Mouse (Mus musculus): ENCODE data around the gene Mob2. TPM values are rescaled to one million over a fixed set of nuclear protein-coding genes. Genes with fewer than 3 reads are reported as not detected.

The Mob2 gene
- polyA plus RNA-seq, 1 experiment from 2014 or later: 57.8 TPM

- no peak overlapping the region for H3K4me2 ChIP-seq (replicated peaks)
- no peaks in the 10 kb centered on the region for H3K27me3 ChIP-seq (replicated peaks)
- H3K4me3 ChIP-seq (replicated peaks): no peak overlapping the region
- no peaks in the 10 kb centered on the region for H3K9me3 ChIP-seq
- H3K27ac ChIP-seq: no peak overlapping the region
- no peaks in the 10 kb centered on the region for H3K36me3 ChIP-seq
- no peak; the same call in 1 of the 2 replicates for ATAC-seq
- WGBS: 88% methylated on average over 3 of the region's 3 CpGs
- H3K9ac ChIP-seq: no peak overlapping the region
- H3K4me1 ChIP-seq (replicated peaks): no peaks in the 10 kb centered on the region
Observed at GRCm38 (mm10) chr7:142000661-142001060, 60.2 kb downstream of the Mob2 start.

- Histone ChIP-seq H3K36me3 (no peaks in the 10 kb centered on the region), H3K27me3 (replicated peaks) (no peaks in the 10 kb centered on the region), H3K9me3 (no peaks in the 10 kb centered on the region), H3K27ac (no peak overlapping the region), H3K4me1 (replicated peaks) (no peaks in the 10 kb centered on the region), H3K4me3 (replicated peaks) (no peak overlapping the region), H3K4me2 (replicated peaks) (no peak overlapping the region), H3K9ac (no peak overlapping the region)
- ATAC-seq: no peak
- WGBS: 82% methylated on average over 4 of the region's 4 CpGs
Observed at GRCm38 (mm10) chr7:141994121-141994520, 66.7 kb downstream of the Mob2 start.

GRCm38 (mm10) chr7:141991183-141991582 lies 69.7 kb downstream of the Mob2 start:
- no peak overlapping the region for H3K4me3 ChIP-seq (replicated peaks)
- no peaks in the 10 kb centered on the region for H3K9me3 ChIP-seq
- no peak for ATAC-seq
- no peaks in the 10 kb centered on the region for H3K36me3 ChIP-seq
- no peaks in the 10 kb centered on the region for H3K4me1 ChIP-seq (replicated peaks)
- H3K27ac ChIP-seq: no peak overlapping the region
- H3K27me3 ChIP-seq (replicated peaks): no peaks in the 10 kb centered on the region
- WGBS: 80% methylated on average over 2 of the region's 2 CpGs
- H3K4me2 ChIP-seq (replicated peaks): no peak overlapping the region
- no peak overlapping the region for H3K9ac ChIP-seq

DNA sequence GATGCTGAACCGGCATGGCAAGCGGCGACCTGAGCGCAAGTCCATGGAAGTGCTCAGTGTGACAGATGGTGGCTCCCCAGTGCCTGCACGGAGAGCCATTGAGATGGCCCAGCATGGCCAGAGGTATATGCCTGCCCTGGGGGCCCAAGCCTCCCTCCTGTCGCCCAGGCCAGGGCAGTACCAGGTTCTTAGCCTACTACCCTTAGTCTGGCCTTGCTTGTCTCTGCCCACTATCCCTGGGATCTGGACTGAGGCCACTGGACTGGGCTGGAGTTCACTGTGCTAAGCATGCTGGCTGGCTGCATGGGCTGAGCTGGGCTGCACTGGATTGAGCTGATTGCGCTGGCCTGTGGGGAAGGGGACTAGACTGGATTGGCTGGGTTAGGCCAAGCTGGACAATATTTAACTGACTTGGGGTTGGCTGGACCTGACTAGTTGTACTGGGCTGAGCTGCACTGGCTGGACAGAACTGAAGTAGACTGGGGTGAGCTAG lies 72.5 kb downstream of the Mob2 start:
- H3K4me2 ChIP-seq (replicated peaks): no peak overlapping the region
- H3K4me3 ChIP-seq (replicated peaks): no peak overlapping the region
- no peak overlapping the region for H3K9ac ChIP-seq
- 74% methylated on average over 7 of the region's 7 CpGs for WGBS
- H3K27ac ChIP-seq: no peak overlapping the region
- ATAC-seq: peak; percentile 23; the same call in 1 of the 2 replicates
- H3K4me1 ChIP-seq (replicated peaks): no peaks in the 10 kb centered on the region
- H3K27me3 ChIP-seq (replicated peaks): no peaks in the 10 kb centered on the region
- no peaks in the 10 kb centered on the region for H3K9me3 ChIP-seq
- no peaks in the 10 kb centered on the region for H3K36me3 ChIP-seq

GRCm38 (mm10) chr7:141981237-141981636 lies 79.6 kb downstream of the Mob2 start:
- 86% methylated on average over 7 of the region's 7 CpGs for WGBS
- Histone ChIP-seq H3K27me3 (replicated peaks) (no peaks in the 10 kb centered on the region), H3K9me3 (no peaks in the 10 kb centered on the region), H3K9ac (no peak overlapping the region), H3K4me1 (replicated peaks) (no peaks in the 10 kb centered on the region), H3K27ac (no peak overlapping the region), H3K4me3 (replicated peaks) (no peak overlapping the region), H3K4me2 (replicated peaks) (no peak overlapping the region), H3K36me3 (no peaks in the 10 kb centered on the region)
- no peak for ATAC-seq

DNA sequence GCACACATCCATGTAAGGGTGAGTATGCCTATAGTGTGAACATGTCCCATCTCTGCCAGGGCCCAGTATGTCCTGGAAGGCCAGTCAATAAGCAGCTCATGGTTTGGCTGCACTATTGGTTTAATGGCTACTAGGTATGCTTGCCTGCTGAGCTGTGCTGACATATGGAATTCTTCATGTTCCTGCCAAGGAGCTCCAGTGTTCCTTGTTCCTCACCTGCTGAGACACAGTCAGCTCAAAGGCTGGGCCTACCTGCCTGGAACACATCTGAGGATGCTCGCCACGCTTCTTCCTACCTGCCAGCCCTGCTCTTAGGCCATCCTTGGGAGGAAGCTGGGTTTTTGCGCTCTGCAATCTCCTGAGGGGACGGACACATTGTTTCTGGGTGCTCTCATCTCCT lies 81.6 kb downstream of the Mob2 start:
- 90% methylated on average over 4 of the region's 4 CpGs for WGBS
- Histone ChIP-seq H3K9me3 (no peaks in the 10 kb centered on the region), H3K27me3 (replicated peaks) (no peaks in the 10 kb centered on the region), H3K9ac (no peak overlapping the region), H3K36me3 (no peaks in the 10 kb centered on the region), H3K4me3 (replicated peaks) (no peak overlapping the region), H3K27ac (no peak overlapping the region), H3K4me1 (replicated peaks) (no peaks in the 10 kb centered on the region), H3K4me2 (replicated peaks) (no peak overlapping the region)
- no peak for ATAC-seq

- Histone ChIP-seq H3K4me2 (replicated peaks) (no peak overlapping the region), H3K9ac (no peak overlapping the region), H3K4me1 (replicated peaks) (no peaks in the 10 kb centered on the region), H3K27ac (no peak overlapping the region), H3K27me3 (replicated peaks) (no peaks in the 10 kb centered on the region), H3K36me3 (no peaks in the 10 kb centered on the region), H3K4me3 (replicated peaks) (no peak overlapping the region), H3K9me3 (no peaks in the 10 kb centered on the region)
- no peak for ATAC-seq
- 78% methylated on average over 6 of the region's 6 CpGs for WGBS
Observed at GRCm38 (mm10) chr7:141978003-141978402, 82.9 kb downstream of the Mob2 start.

- Histone ChIP-seq H3K27me3 (replicated peaks) (0 out of 2 replicates have a peak, but pooled peaks cover 4% of the 10 kb centered on the region), H3K27ac (no peak overlapping the region), H3K4me2 (replicated peaks) (no peak overlapping the region), H3K36me3 (no peaks in the 10 kb centered on the region), H3K9ac (no peak overlapping the region), H3K9me3 (no peaks in the 10 kb centered on the region), H3K4me1 (replicated peaks) (no peaks in the 10 kb centered on the region), H3K4me3 (replicated peaks) (no peak overlapping the region)
- ATAC-seq: peak; percentile 47; the same call in 1 of the 2 replicates
- WGBS: 26% methylated on average over 7 of the region's 7 CpGs
Observed at GRCm38 (mm10) chr7:141972831-141973619, 87.8 kb downstream of the Mob2 start.

DNA sequence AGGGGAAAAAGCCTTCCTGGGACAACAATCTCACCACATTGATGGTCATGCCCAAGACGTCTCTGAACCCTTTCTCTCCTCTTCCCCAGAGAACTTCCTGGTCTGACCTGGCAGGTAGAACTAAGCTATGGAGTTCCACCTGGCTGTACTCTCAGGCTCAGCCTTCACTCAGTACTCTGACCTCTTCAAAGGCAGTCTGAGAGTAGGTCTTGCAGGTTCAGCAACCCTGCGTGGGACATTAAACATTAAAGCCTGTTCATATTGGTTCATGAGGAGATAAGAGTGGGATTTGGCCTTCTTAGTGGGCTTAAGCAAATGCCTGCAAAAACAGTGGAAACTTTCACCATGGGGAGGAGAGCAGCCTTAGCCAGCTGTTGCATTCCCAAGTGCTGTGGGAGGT lies 94.6 kb downstream of the Mob2 start:
- no peaks in the 10 kb centered on the region for H3K36me3 ChIP-seq
- no peak overlapping the region for H3K4me2 ChIP-seq (replicated peaks)
- no peaks in the 10 kb centered on the region for H3K4me1 ChIP-seq (replicated peaks)
- ATAC-seq: peak; percentile 58; the same call in 1 of the 2 replicates
- WGBS: 77% methylated on average over 2 of the region's 2 CpGs
- no peak overlapping the region for H3K4me3 ChIP-seq (replicated peaks)
- no peaks in the 10 kb centered on the region for H3K9me3 ChIP-seq
- H3K27ac ChIP-seq: no peak overlapping the region
- 0 out of 2 replicates have a peak, but pooled peaks cover 4% of the 10 kb centered on the region for H3K27me3 ChIP-seq (replicated peaks)
- no peak overlapping the region for H3K9ac ChIP-seq

- H3K4me3 ChIP-seq (replicated peaks): no peak overlapping the region
- no peaks in the 10 kb centered on the region for H3K36me3 ChIP-seq
- no peaks in the 10 kb centered on the region for H3K27me3 ChIP-seq (replicated peaks)
- no peak for ATAC-seq
- 97% methylated on average over 3 of the region's 3 CpGs for WGBS
- H3K27ac ChIP-seq: no peak overlapping the region
- no peak overlapping the region for H3K4me2 ChIP-seq (replicated peaks)
- no peaks in the 10 kb centered on the region for H3K4me1 ChIP-seq (replicated peaks)
- H3K9me3 ChIP-seq: no peaks in the 10 kb centered on the region
- H3K9ac ChIP-seq: no peak overlapping the region
Observed at GRCm38 (mm10) chr7:141962521-141962920, 98.3 kb downstream of the Mob2 start.

DNA sequence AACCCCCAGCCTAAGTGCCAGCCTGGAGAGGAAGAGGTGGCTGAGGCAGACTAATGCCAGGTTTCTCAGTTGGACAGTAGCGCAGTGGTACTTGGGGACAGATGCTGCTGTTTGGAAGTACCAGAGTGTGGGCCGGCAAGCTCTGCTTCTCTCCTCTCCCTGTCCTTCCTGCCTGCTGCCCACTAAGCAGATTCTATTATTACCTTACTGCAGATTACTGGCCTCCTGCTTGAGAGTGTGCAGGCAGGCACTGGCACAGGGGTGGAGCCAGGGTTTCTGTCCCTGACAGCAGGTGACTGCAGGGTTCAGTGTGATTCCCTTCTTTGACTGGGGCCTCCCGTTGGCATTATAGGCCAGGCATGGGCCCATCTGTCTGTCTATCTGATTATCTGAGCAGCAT lies 99.4 kb downstream of the Mob2 start:
- WGBS: 84% methylated on average over 3 of the region's 3 CpGs
- Histone ChIP-seq H3K9me3 (no peaks in the 10 kb centered on the region), H3K4me2 (replicated peaks) (no peak overlapping the region), H3K4me1 (replicated peaks) (no peaks in the 10 kb centered on the region), H3K36me3 (no peaks in the 10 kb centered on the region), H3K9ac (no peak overlapping the region), H3K27me3 (replicated peaks) (no peaks in the 10 kb centered on the region), H3K4me3 (replicated peaks) (no peak overlapping the region), H3K27ac (no peak overlapping the region)
- ATAC-seq: no peak

GRCm38 (mm10) chr7:141960926-141961325 lies 99.9 kb downstream of the Mob2 start:
- Histone ChIP-seq H3K4me1 (replicated peaks) (no peaks in the 10 kb centered on the region), H3K27me3 (replicated peaks) (no peaks in the 10 kb centered on the region), H3K36me3 (no peaks in the 10 kb centered on the region), H3K9ac (no peak overlapping the region), H3K9me3 (no peaks in the 10 kb centered on the region), H3K4me2 (replicated peaks) (no peak overlapping the region), H3K27ac (no peak overlapping the region), H3K4me3 (replicated peaks) (no peak overlapping the region)
- 88% methylated on average over 2 of the region's 2 CpGs for WGBS
- ATAC-seq: no peak

- Histone ChIP-seq H3K4me1 (replicated peaks) (no peaks in the 10 kb centered on the region), H3K9me3 (no peaks in the 10 kb centered on the region), H3K4me3 (replicated peaks) (no peak overlapping the region), H3K27ac (no peak overlapping the region), H3K4me2 (replicated peaks) (no peak overlapping the region), H3K27me3 (replicated peaks) (0 out of 2 replicates have a peak, but pooled peaks cover 5% of the 10 kb centered on the region), H3K9ac (no peak overlapping the region), H3K36me3 (no peaks in the 10 kb centered on the region)
- 71% methylated on average over 1 of the region's 1 CpGs for WGBS
- no peak for ATAC-seq
Observed at GRCm38 (mm10) chr7:141959133-141959532, 101.7 kb downstream of the Mob2 start.
